12 mouse cellular contexts compared by ENCODE assay signal in the genomic region with DNA sequence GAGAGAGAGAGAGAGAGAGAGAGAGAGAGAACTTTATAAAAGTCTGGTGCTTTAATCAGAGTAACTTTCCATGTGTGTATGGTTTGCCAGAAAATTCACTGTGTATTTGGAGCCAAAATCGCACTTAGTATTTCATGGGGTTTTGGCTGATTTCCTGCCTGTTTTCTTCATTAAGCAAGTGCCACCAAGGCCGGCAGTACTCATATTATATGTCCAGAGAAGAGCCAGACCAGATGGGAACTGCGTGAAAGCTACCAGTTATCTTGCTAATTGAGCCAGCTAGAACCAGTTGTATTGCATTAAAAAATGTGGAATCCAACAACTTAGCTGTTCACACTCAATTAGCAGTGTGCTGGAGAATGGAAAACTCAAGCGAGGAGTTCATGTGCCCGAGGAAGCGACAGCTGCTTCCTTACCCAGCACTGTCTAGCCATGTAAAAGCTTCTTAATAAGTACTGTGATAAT. TPM values are rescaled to one million over a fixed set of nuclear protein-coding genes. Genes with fewer than 3 reads are reported as not detected.
A peak's percentile ranks its signal among the peaks of the same experiment; 100 is the strongest.
DNase-seq lines count a peak whose midpoint lies in the region; ATAC-seq lines count a peak whose summit lies in the region.
"Had no signal": no experiment of that assay in that cellular context is flagged by ENCODE, and none has a peak within 500 bp of the region (broad histone marks: within the 10 kb centered on the region; RNA-seq: fewer than 3 reads in every experiment).

No protein-coding gene starts in this region.

- no peak overlapping the region for H3K9ac ChIP-seq in forebrain, embryonic 11.5 days (ENCODE audit: low read length)
- H3K9ac ChIP-seq in midbrain, embryonic 14.5 days (replicated peaks; ENCODE audit: low read length): no peak overlapping the region
- H3K9ac ChIP-seq in midbrain, embryonic 13.5 days (replicated peaks): no peak overlapping the region
- H3K9ac ChIP-seq in hindbrain, embryonic 16.5 days (ENCODE audit: low read depth, low read length): no peak overlapping the region
- no peak overlapping the region for H3K9ac ChIP-seq in stomach, embryonic 15.5 days
- H3K9ac ChIP-seq in kidney, embryonic 16.5 days (replicated peaks; ENCODE audit: low read length): no peak overlapping the region

- no peak overlapping the region for H3K4me3 ChIP-seq in forebrain, embryonic 11.5 days (ENCODE audit: low read depth, low read length)
- no peak overlapping the region for H3K4me3 ChIP-seq in forebrain, embryonic 10.5 days
- no peak overlapping the region for H3K4me3 ChIP-seq in midbrain, embryonic 14.5 days (replicated peaks; ENCODE audit: low read depth, low read length)
- H3K4me3 ChIP-seq in midbrain, embryonic 13.5 days (replicated peaks): no peak overlapping the region
- no peak overlapping the region for H3K4me3 ChIP-seq in hindbrain, embryonic 16.5 days (ENCODE audit: low read length)
- no peak overlapping the region for H3K4me3 ChIP-seq in stomach, embryonic 15.5 days (replicated peaks)
- no peak overlapping the region for H3K4me3 ChIP-seq in kidney, embryonic 16.5 days (ENCODE audit: low read length)

- peak; percentile 65 for ATAC-seq in forebrain, embryonic 11.5 days (replicated peaks; ENCODE audit: low FRiP score)
- no peak; the same call in 1 of the 2 replicates for ATAC-seq in midbrain, embryonic 14.5 days (ENCODE audit: low FRiP score, low TSS enrichment)
- no peak; the same call in 1 of the 2 replicates for ATAC-seq in midbrain, embryonic 13.5 days
- ATAC-seq in hindbrain, embryonic 16.5 days: peak; percentile 93
- ATAC-seq in stomach, embryonic 15.5 days (ENCODE audit: insufficient read depth, low FRiP score, low read depth): peak; percentile 50; the same call in 1 of the 2 replicates
- ATAC-seq in kidney, embryonic 16.5 days (ENCODE audit: low FRiP score, low TSS enrichment): no peak

- H3K27ac ChIP-seq in forebrain, embryonic 11.5 days (ENCODE audit: low read depth, low read length): no peak overlapping the region
- no peak overlapping the region for H3K27ac ChIP-seq in forebrain, embryonic 10.5 days
- no peak overlapping the region for H3K27ac ChIP-seq in midbrain, embryonic 14.5 days (replicated peaks; ENCODE audit: low read depth, low read length)
- no peak overlapping the region for H3K27ac ChIP-seq in midbrain, embryonic 13.5 days
- H3K27ac ChIP-seq in hindbrain, embryonic 16.5 days (ENCODE audit: low read depth, low read length): no peak overlapping the region
- no peak overlapping the region for H3K27ac ChIP-seq in stomach, embryonic 15.5 days
- H3K27ac ChIP-seq in kidney, embryonic 16.5 days (ENCODE audit: low read length): no peak overlapping the region

- no peaks in the 10 kb centered on the region for H3K4me1 ChIP-seq in forebrain, embryonic 11.5 days (replicated peaks; ENCODE audit: control insufficient read depth, insufficient read depth, low read length)
- no peaks in the 10 kb centered on the region for H3K4me1 ChIP-seq in forebrain, embryonic 10.5 days
- H3K4me1 ChIP-seq in midbrain, embryonic 14.5 days (ENCODE audit: control insufficient read depth, insufficient read depth, low read length): no peaks in the 10 kb centered on the region
- H3K4me1 ChIP-seq in midbrain, embryonic 13.5 days (replicated peaks): 0 out of 2 replicates have a peak, but pooled peaks cover 3% of the 10 kb centered on the region
- H3K4me1 ChIP-seq in hindbrain, embryonic 16.5 days (ENCODE audit: control insufficient read depth, insufficient read depth, low read depth, low read length): no peaks in the 10 kb centered on the region
- H3K4me1 ChIP-seq in stomach, embryonic 15.5 days: no peaks in the 10 kb centered on the region
- no peaks in the 10 kb centered on the region for H3K4me1 ChIP-seq in kidney, embryonic 16.5 days (ENCODE audit: insufficient read depth, low read length)

- no peak for DNase-seq in forebrain, embryonic 11.5 days (ENCODE audit: low spot score)
- DNase-seq in forebrain, embryonic 10.5 days (ENCODE audit: extremely low spot score, low spot score): no peak
- peak; percentile 11 for DNase-seq in midbrain, embryonic 14.5 days
- DNase-seq in c-Kit-positive CD71-positive TER-119-positive erythroid progenitor cells, embryonic 14.5 days (ENCODE audit: low spot score): no peak
- DNase-seq: adrenal gland, postnatal 25 days; cerebellum, postnatal 25 days; heart, adult 11 months; kidney, postnatal 25 days had no signal

- H3K27me3 ChIP-seq in forebrain, embryonic 11.5 days (ENCODE audit: control insufficient read depth, insufficient read depth, low read length): no peaks in the 10 kb centered on the region
- no peaks in the 10 kb centered on the region for H3K27me3 ChIP-seq in forebrain, embryonic 10.5 days (ENCODE audit: poor library complexity, severe bottlenecking)
- no peaks in the 10 kb centered on the region for H3K27me3 ChIP-seq in midbrain, embryonic 14.5 days (ENCODE audit: control insufficient read depth, insufficient read depth, low read length)
- H3K27me3 ChIP-seq in midbrain, embryonic 13.5 days: no peaks in the 10 kb centered on the region
- H3K27me3 ChIP-seq in hindbrain, embryonic 16.5 days (replicated peaks; ENCODE audit: control insufficient read depth, insufficient read depth, low read length): no peaks in the 10 kb centered on the region
- no peaks in the 10 kb centered on the region for H3K27me3 ChIP-seq in stomach, embryonic 15.5 days (replicated peaks)
- no peaks in the 10 kb centered on the region for H3K27me3 ChIP-seq in kidney, embryonic 16.5 days (ENCODE audit: insufficient read depth, low read length)

- H3K36me3 ChIP-seq in forebrain, embryonic 11.5 days (ENCODE audit: control insufficient read depth, insufficient read depth, low read length): no peaks in the 10 kb centered on the region
- H3K36me3 ChIP-seq in forebrain, embryonic 10.5 days (replicated peaks): no peaks in the 10 kb centered on the region
- H3K36me3 ChIP-seq in midbrain, embryonic 14.5 days (ENCODE audit: control insufficient read depth, insufficient read depth, low read length): no peaks in the 10 kb centered on the region
- H3K36me3 ChIP-seq in midbrain, embryonic 13.5 days: no peaks in the 10 kb centered on the region
- no peaks in the 10 kb centered on the region for H3K36me3 ChIP-seq in hindbrain, embryonic 16.5 days (ENCODE audit: control insufficient read depth, insufficient read depth, low read length)
- H3K36me3 ChIP-seq in stomach, embryonic 15.5 days: no peaks in the 10 kb centered on the region
- no peaks in the 10 kb centered on the region for H3K36me3 ChIP-seq in kidney, embryonic 16.5 days (ENCODE audit: insufficient read depth, low read length)

- H3K9me3 ChIP-seq in forebrain, embryonic 11.5 days (ENCODE audit: control insufficient read depth, low read length): no peaks in the 10 kb centered on the region
- H3K9me3 ChIP-seq in forebrain, embryonic 10.5 days: no peaks in the 10 kb centered on the region
- H3K9me3 ChIP-seq in midbrain, embryonic 14.5 days (ENCODE audit: control insufficient read depth, low read length): no peaks in the 10 kb centered on the region
- H3K9me3 ChIP-seq in midbrain, embryonic 13.5 days: no peaks in the 10 kb centered on the region
- H3K9me3 ChIP-seq in hindbrain, embryonic 16.5 days (ENCODE audit: control insufficient read depth, low read length): no peaks in the 10 kb centered on the region
- H3K9me3 ChIP-seq in stomach, embryonic 15.5 days: no peaks in the 10 kb centered on the region
- no peaks in the 10 kb centered on the region for H3K9me3 ChIP-seq in kidney, embryonic 16.5 days (ENCODE audit: low read length)

- H3K4me2 ChIP-seq in forebrain, embryonic 11.5 days (ENCODE audit: low read depth, low read length, severe bottlenecking): no peak overlapping the region
- no peak overlapping the region for H3K4me2 ChIP-seq in midbrain, embryonic 14.5 days (ENCODE audit: low read length)
- H3K4me2 ChIP-seq in midbrain, embryonic 13.5 days (replicated peaks): no peak overlapping the region
- no peak overlapping the region for H3K4me2 ChIP-seq in hindbrain, embryonic 16.5 days (ENCODE audit: low read length)
- no peak overlapping the region for H3K4me2 ChIP-seq in stomach, embryonic 15.5 days
- no peak overlapping the region for H3K4me2 ChIP-seq in kidney, embryonic 16.5 days (replicated peaks; ENCODE audit: low read depth, low read length)

- WGBS in forebrain, embryonic 11.5 days: 79% methylated on average over 6 of the region's 6 CpGs
- 83% methylated on average over 6 of the region's 6 CpGs for WGBS in forebrain, embryonic 10.5 days
- 77% methylated on average over 6 of the region's 6 CpGs for WGBS in midbrain, embryonic 14.5 days
- WGBS in midbrain, embryonic 13.5 days: 80% methylated on average over 6 of the region's 6 CpGs
- 52% methylated on average over 6 of the region's 6 CpGs for WGBS in hindbrain, embryonic 16.5 days
- 68% methylated on average over 6 of the region's 6 CpGs for WGBS in stomach, embryonic 15.5 days
- WGBS in kidney, embryonic 16.5 days: 81% methylated on average over 6 of the region's 6 CpGs

RNA-seq across cellular contexts. Expression of a gene that starts 22.9 kb away (rescaled TPM):
- polyA plus RNA-seq in forebrain, embryonic 11.5 days (2014; fragmentation: Nextera tagmentation; extraction: Ambion mirVana): not detected in 2 replicates
- not detected in 2 replicates for polyA plus RNA-seq in forebrain, embryonic 10.5 days (2016; fragmentation: Nextera tagmentation; extraction: Ambion mirVana)
- not detected in 2 replicates for polyA plus RNA-seq in midbrain, embryonic 14.5 days (2014; fragmentation: Nextera tagmentation; extraction: Ambion mirVana)
- polyA plus RNA-seq in midbrain, embryonic 13.5 days (2015; fragmentation: Nextera tagmentation; extraction: Ambion mirVana): not detected in 2 replicates
- polyA plus RNA-seq in hindbrain, embryonic 16.5 days (2015; fragmentation: Nextera tagmentation; extraction: Ambion mirVana): not detected in 2 replicates
- not detected in 2 replicates for polyA plus RNA-seq in stomach, embryonic 15.5 days (2015; fragmentation: Nextera tagmentation; extraction: Ambion mirVana)
- not detected in 2 replicates for polyA plus RNA-seq in kidney, embryonic 16.5 days (2015; fragmentation: Nextera tagmentation; extraction: Ambion mirVana)

Comparison
In these comparisons a context has a peak if more than half of its experiments do, and no peak if none do; other contexts are left out.
1. ATAC-seq: peak in forebrain, embryonic 11.5 days (single experiment), hindbrain, embryonic 16.5 days (single experiment) and stomach, embryonic 15.5 days (single experiment); none in midbrain, embryonic 14.5 days (single experiment), midbrain, embryonic 13.5 days (single experiment) and kidney, embryonic 16.5 days (single experiment).